Mouse (Mus musculus) liver, embryonic 14.5 days (tissue): Measurements from ENCODE around the gene Gng2. TPM values are rescaled to one million over a fixed set of nuclear protein-coding genes. Genes with fewer than 3 reads are reported as not detected.

ENCODE experiments used
- ATAC-seq: fragments of 200-750 bp; cut with Nextera tagmentation; 2 replicates; pipeline ENCODE4 v1.8.0; 2017; ENCODE audit warnings: moderate number of reproducible peaks, mild to moderate bottlenecking, moderate library complexity; ENCODE audit not compliant: insufficient read depth
- DNase-seq, 3 experiments: peaks; one replicate each; pipeline ENCODE4 v3.0.0-alpha.2; 2012 to 2013; ENCODE audit warnings: low read depth in 3 of 3, low spot score in 3 of 3
- H3K27ac ChIP-seq: fragments of 300-500 bp; sonication (generic); 2 replicates; pipeline ENCODE4 v1.5.1; 2014; ENCODE audit warnings: moderate library complexity, mild to moderate bottlenecking, control low read depth, inconsistent platforms
- H3K27me3 ChIP-seq: fragments of 300-500 bp; sonication (generic); 2 replicates; pipeline ENCODE4 v1.6.1; 2014; ENCODE audit warnings: mild to moderate bottlenecking, low read length, moderate library complexity; ENCODE audit not compliant: control insufficient read depth, insufficient read depth
- H3K36me3 ChIP-seq: fragments of 300-500 bp; sonication (generic); replicated peaks from 2 replicates; pipeline ENCODE4 v1.6.1; 2014; ENCODE audit warnings: low read depth; ENCODE audit not compliant: control insufficient read depth, insufficient read depth
- H3K4me1 ChIP-seq, 2 experiments: fragments of 200-500 bp in 1 of 2; fragments of 300-500 bp in 1 of 2; sonication (generic) in 1 of 2; replicated peaks; 2 replicates each; pipeline ENCODE4 v1.6.1; 2012 to 2014; ENCODE audit warnings: antibody characterized with exemption in 1 of 2, inconsistent platforms in 1 of 2, low read length in 1 of 2; ENCODE audit not compliant: control insufficient read depth in 2 of 2, insufficient read depth in 2 of 2
- H3K4me2 ChIP-seq: fragments of 300-500 bp; sonication (generic); 2 replicates; pipeline ENCODE4 v1.6.1; 2014; ENCODE audit warnings: low read depth, mild to moderate bottlenecking, control low read depth, moderate library complexity
- H3K4me3 ChIP-seq, 2 experiments: fragments of 200-500 bp in 1 of 2; fragments of 300-500 bp in 1 of 2; sonication (generic) in 1 of 2; 2 replicates each; pipeline ENCODE4 v1.5.1; 2012 to 2014; ENCODE audit warnings: low read depth in 2 of 2, low read length in 2 of 2, mild to moderate bottlenecking in 2 of 2, control low read depth in 1 of 2, inconsistent platforms in 1 of 2, moderate library complexity in 1 of 2; ENCODE audit not compliant: insufficient read depth in 1 of 2
- H3K9ac ChIP-seq: fragments of 300-500 bp; sonication (generic); replicated peaks from 2 replicates; pipeline ENCODE4 v1.6.1; 2014; ENCODE audit warnings: mild to moderate bottlenecking, control low read depth, moderate library complexity
- H3K9me3 ChIP-seq: fragments of 300-500 bp; sonication (generic); 2 replicates; pipeline ENCODE4 v1.6.1; 2016; ENCODE audit warnings: low read length, mixed read lengths; ENCODE audit not compliant: control insufficient read depth
- CTCF ChIP-seq: IDR thresholded peaks from 2 replicates; pipeline ENCODE4 v1.5.1; 2016; ENCODE audit warnings: antibody characterized with exemption, low read depth, control low read depth
- EP300 ChIP-seq: IDR thresholded peaks from 2 replicates; pipeline ENCODE4 v1.6.1; 2016; ENCODE audit warnings: antibody characterized with exemption, low read depth
- WGBS: fragments of 180-500 bp; shearing (Covaris S2); extraction: QIAGEN DNeasy Blood & Tissue Kit; methylation state at CpG from one replicate; pipeline ENCODE4 v1.1.7; 2014; ENCODE audit not compliant: insufficient replicate concordance; 5-methylcytosine and 5-hydroxymethylcytosine counted together
- polyA plus RNA-seq, 2 experiments: library from polyadenylated mRNA; depleted of rRNA in 1 of 2; stranded (reverse) in 1 of 2; unstranded in 1 of 2; fragments of >200 nt; fragmentation: Nextera tagmentation in 1 of 2; extraction: Ambion mirVana in 1 of 2; gene quantifications; 2 replicates each; pipeline versions ENCODE4 v1.2.1 to v1.2.3; 2012 to 2014

The Gng2 gene
- polyA plus RNA-seq, 2 experiments = 5.2 to 8.7 TPM

- 56% methylated on average over 3 of the region's 3 CpGs for WGBS
- no peak overlapping the region for H3K4me2 ChIP-seq
Measured at GRCm38 (mm10) chr14:19942732-19943131, 34.7 kb downstream of the Gng2 start.

GRCm38 (mm10) chr14:19942329-19942728 is 35.1 kb downstream of the Gng2 start:
- TF ChIP-seq CTCF = no peak
- no peak for TF ChIP-seq EP300
- Histone ChIP-seq H3K36me3 (no peaks in the 10 kb centered on the region), H3K27ac (no peak overlapping the region), H3K4me2 (no peak overlapping the region), H3K9ac (no peak overlapping the region), H3K4me3 (no peak overlapping the region), H3K27me3 (no peaks in the 10 kb centered on the region), H3K9me3 (no peaks in the 10 kb centered on the region), H3K4me1 (peaks cover 0 to 1% of the 10 kb centered on the region in 2 experiments; a peak in 1 of 4 replicates)
- WGBS = 25% methylated on average over 4 of the region's 4 CpGs
- DNase-seq = no peak
- no peak for ATAC-seq

More at GRCm38 (mm10) chr14:19942732-19943131, 34.7 kb downstream of the Gng2 start:
- no peaks in the 10 kb centered on the region for H3K36me3 ChIP-seq
- ATAC-seq = no peak
- TF ChIP-seq CTCF = no peak
- no peak for TF ChIP-seq EP300
- DNase-seq = no peak
- no peak overlapping the region for H3K9ac ChIP-seq
- no peak overlapping the region for H3K4me3 ChIP-seq
- H3K4me1 ChIP-seq = peaks cover 0 to 1% of the 10 kb centered on the region in 2 experiments; a peak in 1 of 4 replicates
- no peaks in the 10 kb centered on the region for H3K27me3 ChIP-seq
- H3K27ac ChIP-seq = no peak overlapping the region
- no peaks in the 10 kb centered on the region for H3K9me3 ChIP-seq

GRCm38 (mm10) chr14:19940066-19940465 is 37.4 kb downstream of the Gng2 start:
- no peaks in the 10 kb centered on the region for H3K36me3 ChIP-seq
- H3K4me3 ChIP-seq = no peak overlapping the region
- H3K9ac ChIP-seq = no peak overlapping the region
- peaks cover 0 to 1% of the 10 kb centered on the region in 2 experiments; a peak in 1 of 4 replicates for H3K4me1 ChIP-seq
- no peak overlapping the region for H3K27ac ChIP-seq
- TF ChIP-seq CTCF (no peak), EP300 (no peak)
- no peak for DNase-seq
- ATAC-seq = no peak
- H3K9me3 ChIP-seq = no peaks in the 10 kb centered on the region
- 33% methylated on average over 1 of the region's 1 CpGs for WGBS
- no peaks in the 10 kb centered on the region for H3K27me3 ChIP-seq
- no peak overlapping the region for H3K4me2 ChIP-seq

- H3K4me2 ChIP-seq = no peak overlapping the region
- TF ChIP-seq EP300 (no peak), CTCF (no peak)
- H3K4me1 ChIP-seq = peaks cover 0 to 1% of the 10 kb centered on the region in 2 experiments; a peak in 1 of 4 replicates
- DNase-seq = no peak
- H3K9ac ChIP-seq = no peak overlapping the region
- ATAC-seq = no peak
- no peak overlapping the region for H3K27ac ChIP-seq
- no peaks in the 10 kb centered on the region for H3K9me3 ChIP-seq
- 66% methylated on average over 5 of the region's 5 CpGs for WGBS
- no peak overlapping the region for H3K4me3 ChIP-seq
- H3K36me3 ChIP-seq = no peaks in the 10 kb centered on the region
- H3K27me3 ChIP-seq = no peaks in the 10 kb centered on the region
Measured at GRCm38 (mm10) chr14:19938545-19938944, 38.9 kb downstream of the Gng2 start.

- no peak overlapping the region for H3K4me2 ChIP-seq
- no peak overlapping the region for H3K27ac ChIP-seq
- H3K27me3 ChIP-seq = no peaks in the 10 kb centered on the region
- 63% methylated on average over 3 of the region's 3 CpGs for WGBS
- no peak for ATAC-seq
- no peak for DNase-seq
- no peak for TF ChIP-seq EP300
- TF ChIP-seq CTCF = no peak
- H3K4me1 ChIP-seq = no peaks in the 10 kb centered on the region
- H3K9ac ChIP-seq = no peak overlapping the region
- no peaks in the 10 kb centered on the region for H3K9me3 ChIP-seq
- H3K36me3 ChIP-seq = no peaks in the 10 kb centered on the region
- H3K4me3 ChIP-seq = no peak overlapping the region
Measured at GRCm38 (mm10) chr14:19935084-19935483, 42.3 kb downstream of the Gng2 start.
